Mouse (Mus musculus): ENCODE results near the gene Kcnv2. TPM values are rescaled to one million over a fixed set of nuclear protein-coding genes. Genes with fewer than 3 reads are reported as not detected.

Gene Kcnv2
- polyA plus RNA-seq, 1 experiment from 2014 or later = 0.03 TPM

DNA sequence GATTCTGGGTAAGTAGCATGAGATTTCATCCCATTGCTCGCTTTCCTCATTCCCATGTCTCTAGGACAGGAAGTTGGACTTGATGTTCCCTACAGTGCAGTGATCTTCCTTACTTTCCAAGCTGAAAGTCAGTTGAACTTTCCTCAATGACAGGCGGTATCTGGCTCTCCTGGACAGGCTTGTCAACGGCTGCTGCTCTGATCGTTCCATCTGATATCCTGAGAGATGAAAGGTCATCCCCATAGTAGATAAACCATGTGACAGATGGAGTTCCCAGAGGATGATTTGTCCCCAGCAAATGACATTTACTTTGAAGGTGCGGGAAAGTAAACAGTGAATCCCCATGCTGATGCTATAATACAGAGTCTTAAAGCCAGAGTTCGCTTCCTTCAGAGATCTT is 3.2 kb downstream of the Kcnv2 start:
- Histone ChIP-seq H3K4me3 (ENCODE audit: low read depth, low read length) (no peak overlapping the region), H3K9me3 (ENCODE audit: control insufficient read depth) (no peaks in the 10 kb centered on the region), H3K9ac (ENCODE audit: low read depth, low read length) (no peak overlapping the region), H3K4me2 (replicated peaks; ENCODE audit: low read depth) (no peak overlapping the region), H3K27me3 (replicated peaks; ENCODE audit: control insufficient read depth, insufficient read depth, low read length) (no peaks in the 10 kb centered on the region), H3K4me1 (replicated peaks; ENCODE audit: control insufficient read depth, insufficient read depth, low read length) (0 out of 2 replicates have a peak, but pooled peaks cover 2% of the 10 kb centered on the region), H3K27ac (ENCODE audit: low read depth, low read length) (no peak overlapping the region), H3K36me3 (ENCODE audit: control insufficient read depth, insufficient read depth) (no peaks in the 10 kb centered on the region)
- ATAC-seq = peak; percentile 63
- WGBS = 40% methylated on average over 6 of the region's 6 CpGs
- TF ChIP-seq CTCF (IDR thresholded peaks at IDR 0.05; ENCODE audit: low read depth) = no peak

DNA sequence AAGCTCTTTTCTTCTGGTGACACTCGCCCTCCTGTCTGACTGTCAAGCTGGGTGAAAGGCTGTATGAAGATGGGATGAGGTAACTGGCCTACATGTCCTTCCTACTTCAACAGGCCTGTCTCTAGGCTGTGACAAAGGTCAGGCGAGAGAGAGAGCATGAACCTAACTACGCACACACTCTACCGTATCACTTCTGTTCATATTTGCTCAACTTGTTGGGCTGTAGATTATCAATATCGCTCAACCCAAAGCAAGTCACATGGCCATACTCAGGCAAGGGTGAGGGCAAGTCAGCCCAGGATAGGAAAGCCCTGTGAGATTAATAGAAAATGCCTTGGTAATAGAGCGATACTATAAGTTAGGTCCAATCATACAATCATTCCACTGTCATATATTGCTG is 5.2 kb downstream of the Kcnv2 start:
- Histone ChIP-seq H3K4me1 (replicated peaks; ENCODE audit: control insufficient read depth, insufficient read depth, low read length) (no peaks in the 10 kb centered on the region), H3K36me3 (ENCODE audit: control insufficient read depth, insufficient read depth) (no peaks in the 10 kb centered on the region), H3K9me3 (ENCODE audit: control insufficient read depth) (no peaks in the 10 kb centered on the region), H3K4me2 (replicated peaks; ENCODE audit: low read depth) (no peak overlapping the region), H3K4me3 (ENCODE audit: low read depth, low read length) (no peak overlapping the region), H3K27ac (ENCODE audit: low read depth, low read length) (no peak overlapping the region), H3K27me3 (replicated peaks; ENCODE audit: control insufficient read depth, insufficient read depth, low read length) (no peaks in the 10 kb centered on the region), H3K9ac (ENCODE audit: low read depth, low read length) (no peak overlapping the region)
- WGBS = 68% methylated on average over 6 of the region's 6 CpGs
- 0 out of 2 replicates have a peak, but pooled peaks have one; percentile 31 for ATAC-seq
- no peak for TF ChIP-seq CTCF (IDR thresholded peaks at IDR 0.05; ENCODE audit: low read depth)

DNA sequence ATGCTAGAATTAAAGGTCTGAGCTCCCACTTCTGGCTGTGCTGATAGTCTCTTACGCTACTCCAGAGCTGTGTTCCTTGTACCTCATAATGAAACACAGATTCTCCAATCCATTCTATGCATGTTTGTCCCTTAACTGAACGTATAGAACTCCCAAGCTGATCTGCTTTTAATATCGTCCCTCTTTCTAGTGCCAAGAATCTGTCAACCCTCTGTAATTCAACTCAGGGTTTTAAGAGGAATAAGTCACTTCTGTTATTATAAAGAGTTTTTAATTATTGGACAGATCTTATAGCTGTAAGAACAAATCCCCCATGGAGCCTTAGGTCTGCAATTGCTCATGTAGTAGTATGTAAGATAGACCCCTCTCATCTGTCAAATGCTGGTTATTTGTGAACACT is 5.8 kb downstream of the Kcnv2 start:
- Histone ChIP-seq H3K4me1 (replicated peaks; ENCODE audit: control insufficient read depth, insufficient read depth, low read length) (no peaks in the 10 kb centered on the region), H3K9ac (ENCODE audit: low read depth, low read length) (no peak overlapping the region), H3K4me2 (replicated peaks; ENCODE audit: low read depth) (no peak overlapping the region), H3K36me3 (ENCODE audit: control insufficient read depth, insufficient read depth) (no peaks in the 10 kb centered on the region), H3K27me3 (replicated peaks; ENCODE audit: control insufficient read depth, insufficient read depth, low read length) (no peaks in the 10 kb centered on the region), H3K4me3 (ENCODE audit: low read depth, low read length) (no peak overlapping the region), H3K27ac (ENCODE audit: low read depth, low read length) (no peak overlapping the region), H3K9me3 (ENCODE audit: control insufficient read depth) (no peaks in the 10 kb centered on the region)
- ATAC-seq = no peak
- WGBS = 67% methylated on average over 3 of the region's 3 CpGs
- TF ChIP-seq CTCF (IDR thresholded peaks at IDR 0.05; ENCODE audit: low read depth) = no peak

DNA sequence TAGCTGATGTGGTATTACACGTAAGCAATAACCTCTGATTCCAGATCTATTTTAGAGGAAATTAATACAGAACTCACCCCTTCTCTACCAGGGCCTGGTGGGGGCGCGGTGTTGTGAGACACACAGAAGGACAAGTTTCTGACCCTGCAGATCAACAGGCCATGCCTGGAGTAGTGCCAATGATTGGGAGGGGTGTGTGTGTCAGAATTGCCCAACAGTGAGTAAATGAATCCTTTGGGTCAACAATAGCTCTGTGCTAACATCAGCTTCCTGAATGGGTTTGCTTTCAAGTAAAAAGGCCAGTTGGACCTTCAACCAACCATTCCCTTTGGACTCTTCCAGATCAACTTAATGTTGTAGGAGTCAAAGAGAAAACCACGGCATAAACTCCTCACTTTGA is 6.3 kb downstream of the Kcnv2 start:
- H3K27ac ChIP-seq (ENCODE audit: low read depth, low read length) = no peak overlapping the region
- H3K36me3 ChIP-seq (ENCODE audit: control insufficient read depth, insufficient read depth) = no peaks in the 10 kb centered on the region
- WGBS = 62% methylated on average over 4 of the region's 4 CpGs
- no peaks in the 10 kb centered on the region for H3K4me1 ChIP-seq (replicated peaks; ENCODE audit: control insufficient read depth, insufficient read depth, low read length)
- 0 out of 2 replicates have a peak, but pooled peaks have one; percentile 12 for TF ChIP-seq CTCF (IDR thresholded peaks at IDR 0.05; ENCODE audit: low read depth)
- no peak overlapping the region for H3K4me2 ChIP-seq (replicated peaks; ENCODE audit: low read depth)
- 0 out of 2 replicates have a peak, but pooled peaks have one; percentile 41 for ATAC-seq
- no peaks in the 10 kb centered on the region for H3K27me3 ChIP-seq (replicated peaks; ENCODE audit: control insufficient read depth, insufficient read depth, low read length)
- no peaks in the 10 kb centered on the region for H3K9me3 ChIP-seq (ENCODE audit: control insufficient read depth)
- no peak overlapping the region for H3K4me3 ChIP-seq (ENCODE audit: low read depth, low read length)
- H3K9ac ChIP-seq (ENCODE audit: low read depth, low read length) = no peak overlapping the region

DNA sequence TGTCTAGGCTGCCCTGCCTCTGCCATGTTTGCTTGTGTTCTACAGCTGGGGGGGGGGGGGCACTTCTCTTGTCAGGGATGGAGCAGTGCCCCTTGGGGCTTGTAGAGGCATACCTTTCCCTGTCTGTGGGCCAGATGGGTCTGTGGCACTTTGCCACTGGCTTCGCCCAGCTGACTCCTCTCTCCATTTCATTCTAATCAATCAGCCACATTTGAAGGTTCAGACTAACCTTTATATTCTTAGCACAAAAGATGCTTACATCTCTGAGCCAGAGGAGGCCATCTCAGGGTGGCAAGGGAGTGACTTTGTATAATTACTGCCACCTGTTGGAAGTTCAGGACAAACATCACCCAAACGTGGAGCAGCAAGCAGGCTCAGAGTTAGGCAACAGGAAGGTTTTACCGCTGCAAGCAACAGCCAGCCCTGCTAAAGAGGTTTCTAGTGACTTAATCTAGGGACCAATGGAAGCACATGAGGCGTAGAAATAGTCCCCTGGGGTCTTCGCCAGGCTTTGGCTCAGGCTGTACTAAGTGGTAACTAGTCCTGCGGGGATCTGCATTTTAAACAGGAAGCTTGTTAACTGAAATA is 9.9 kb downstream of the Kcnv2 start:
- H3K4me3 ChIP-seq (ENCODE audit: low read depth, low read length) = no peak overlapping the region
- no peaks in the 10 kb centered on the region for H3K36me3 ChIP-seq (ENCODE audit: control insufficient read depth, insufficient read depth)
- no peaks in the 10 kb centered on the region for H3K27me3 ChIP-seq (replicated peaks; ENCODE audit: control insufficient read depth, insufficient read depth, low read length)
- ATAC-seq = 0 out of 2 replicates have a peak, but pooled peaks have one; percentile 36
- WGBS = 61% methylated on average over 6 of the region's 6 CpGs
- peak; percentile 66 for TF ChIP-seq CTCF (IDR thresholded peaks at IDR 0.05; ENCODE audit: low read depth)
- H3K9ac ChIP-seq (ENCODE audit: low read depth, low read length) = no peak overlapping the region
- no peaks in the 10 kb centered on the region for H3K9me3 ChIP-seq (ENCODE audit: control insufficient read depth)
- H3K4me1 ChIP-seq (replicated peaks; ENCODE audit: control insufficient read depth, insufficient read depth, low read length) = no peaks in the 10 kb centered on the region
- no peak overlapping the region for H3K27ac ChIP-seq (ENCODE audit: low read depth, low read length)
- H3K4me2 ChIP-seq (replicated peaks; ENCODE audit: low read depth) = no peak overlapping the region

DNA sequence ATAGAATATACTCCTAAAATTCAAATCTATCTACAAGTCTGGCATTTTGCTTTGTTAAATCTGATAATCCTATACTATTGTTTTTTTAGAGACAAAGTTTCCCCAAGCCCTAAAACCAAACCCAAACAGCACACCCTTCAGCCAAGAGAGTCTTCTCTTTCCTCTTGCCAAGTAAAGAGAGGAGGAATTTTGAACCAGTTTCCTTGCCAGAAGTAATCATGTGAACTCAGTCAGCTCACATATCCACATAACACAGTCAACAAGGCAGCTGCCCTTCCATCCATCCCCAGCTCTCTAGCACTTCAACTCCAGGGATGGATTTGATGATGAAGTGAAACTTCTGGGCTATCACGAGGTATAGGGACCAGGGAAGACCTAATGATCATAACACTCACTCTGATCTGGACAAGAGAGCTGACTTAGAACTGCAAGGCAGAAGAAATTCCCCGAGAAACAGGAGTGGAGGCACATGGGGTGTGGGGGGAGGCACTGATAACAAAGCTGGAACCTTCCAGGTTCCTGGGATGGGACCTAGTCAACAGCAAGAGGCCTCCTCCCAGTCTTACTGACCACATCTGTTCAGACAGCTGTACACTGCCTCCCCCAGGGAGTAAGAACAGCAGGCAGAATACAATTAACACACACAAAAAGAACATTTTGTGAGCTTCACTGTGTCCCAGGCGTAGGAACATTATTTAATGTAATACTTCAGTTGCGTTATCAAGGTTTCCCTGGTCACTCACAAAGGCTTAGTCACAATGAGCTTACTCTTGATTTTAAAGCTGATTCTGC is 13.9 kb downstream of the Kcnv2 start:
- no peak for TF ChIP-seq CTCF (IDR thresholded peaks at IDR 0.05; ENCODE audit: low read depth)
- H3K9me3 ChIP-seq (ENCODE audit: control insufficient read depth) = no peaks in the 10 kb centered on the region
- no peak overlapping the region for H3K4me3 ChIP-seq (ENCODE audit: low read depth, low read length)
- H3K4me1 ChIP-seq (replicated peaks; ENCODE audit: control insufficient read depth, insufficient read depth, low read length) = no peaks in the 10 kb centered on the region
- ATAC-seq = no peak
- no peak overlapping the region for H3K4me2 ChIP-seq (replicated peaks; ENCODE audit: low read depth)
- H3K36me3 ChIP-seq (ENCODE audit: control insufficient read depth, insufficient read depth) = no peaks in the 10 kb centered on the region
- no peak overlapping the region for H3K9ac ChIP-seq (ENCODE audit: low read depth, low read length)
- H3K27me3 ChIP-seq (replicated peaks; ENCODE audit: control insufficient read depth, insufficient read depth, low read length) = no peaks in the 10 kb centered on the region
- no peak overlapping the region for H3K27ac ChIP-seq (ENCODE audit: low read depth, low read length)
- WGBS = 78% methylated on average over 4 of the region's 4 CpGs
